In the genomic region with DNA sequence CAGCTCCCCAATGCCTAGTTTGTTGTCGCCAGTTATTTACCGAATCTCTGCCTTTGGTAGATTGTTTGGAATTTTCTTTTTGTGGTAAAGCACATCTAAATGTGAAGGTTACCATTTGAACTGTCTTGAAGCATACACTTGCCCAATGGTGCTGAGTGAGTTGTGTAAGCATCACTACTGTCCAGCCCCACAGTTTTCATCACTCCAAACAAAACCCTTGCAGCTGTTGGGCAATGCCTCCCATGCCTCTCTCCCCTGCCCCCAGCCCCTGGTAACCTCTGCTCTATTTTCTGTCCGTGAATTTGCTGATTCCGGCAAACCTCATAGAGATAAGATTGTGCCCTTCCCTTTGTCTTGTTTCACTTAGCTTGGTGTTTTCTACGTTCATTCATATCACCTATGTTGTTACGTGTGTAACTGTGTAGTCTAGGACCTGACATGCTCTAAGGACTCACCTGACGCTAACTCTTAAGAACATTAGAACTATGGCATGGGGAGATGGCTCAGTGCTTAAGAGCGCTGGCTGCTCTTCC, we compare ENCODE assay signal across 16 mouse cellular contexts. TPM values are rescaled to one million over a fixed set of nuclear protein-coding genes. Genes with fewer than 3 reads are reported as not detected.
A peak's percentile ranks its signal among the peaks of the same experiment; 100 is the strongest.
DNase-seq lines count a peak whose midpoint lies in the region; ATAC-seq and TF ChIP-seq lines count a peak whose summit lies in the region.
"Had no signal": no experiment of that assay in that cellular context is flagged by ENCODE, and none has a peak within 500 bp of the region (broad histone marks: within the 10 kb centered on the region; RNA-seq: fewer than 3 reads in every experiment).

No protein-coding gene starts in this region.

- no peak overlapping the region for H3K4me2 ChIP-seq in lung, postnatal 0 days (replicated peaks; ENCODE audit: low read depth, low read length)
- H3K4me2 ChIP-seq: heart, embryonic 11.5 days; hindbrain, embryonic 12.5 days had no signal

- H3K27ac ChIP-seq in lung, postnatal 0 days (ENCODE audit: low read length): no peak overlapping the region
- no peak overlapping the region for H3K27ac ChIP-seq in forebrain, embryonic 10.5 days
- H3K27ac ChIP-seq: hindbrain, embryonic 12.5 days had no signal

- H3K9ac ChIP-seq in lung, postnatal 0 days (replicated peaks; ENCODE audit: low read depth): no peak overlapping the region
- H3K9ac ChIP-seq: hindbrain, embryonic 12.5 days had no signal

- intact Hi-C loops in heart, postnatal 36 days (cut with DNase I): no loop called here
- intact Hi-C loops in heart, postnatal 14 days (cut with DNase I): no loop called here

- no peak overlapping the region for H3K4me3 ChIP-seq in lung, postnatal 0 days (ENCODE audit: low read depth, low read length)
- no peak overlapping the region for H3K4me3 ChIP-seq in forebrain, embryonic 10.5 days
- H3K4me3 ChIP-seq: hindbrain, embryonic 12.5 days had no signal

- no peaks in the 10 kb centered on the region for H3K9me3 ChIP-seq in lung, postnatal 0 days (ENCODE audit: low read length)
- no peaks in the 10 kb centered on the region for H3K9me3 ChIP-seq in forebrain, embryonic 10.5 days
- H3K9me3 ChIP-seq: hindbrain, embryonic 12.5 days had no signal

- TF ChIP-seq CTCF in lung, postnatal 0 days (IDR thresholded peaks at IDR 0.05): no peak

- ATAC-seq in lung, postnatal 0 days: 0 out of 2 replicates have a peak, but pooled peaks have one; percentile 47
- ATAC-seq in granulocyte monocyte progenitor cell, adult 5-6 weeks (replicated peaks; ENCODE audit: poor library complexity, severe bottlenecking): peak; percentile 90
- ATAC-seq in megakaryocyte progenitor cell, adult 5-6 weeks (replicated peaks; ENCODE audit: poor library complexity): peak; percentile 84
- ATAC-seq: CD4-positive, CD25-positive, alpha-beta regulatory T cell, adult 4 months had no signal

- WGBS in lung, postnatal 0 days: 85% methylated on average over 8 of the region's 8 CpGs
- 90% methylated on average over 8 of the region's 8 CpGs for WGBS in forebrain, embryonic 10.5 days

- DNase-seq in heart, postnatal 36 days: peak; percentile 0 to 1
- DNase-seq in heart, postnatal 14 days: no peak
- DNase-seq in lung, postnatal 0 days (ENCODE audit: low spot score): no peak
- DNase-seq in lung, adult 18-20 months: no peak
- no peak for DNase-seq in forebrain, embryonic 10.5 days (ENCODE audit: extremely low spot score, low spot score)
- DNase-seq in cerebellum, adult 9-10 months: no peak
- DNase-seq: cerebellum, postnatal 14 days; layer of hippocampus, postnatal 36 days; left cerebral cortex, postnatal 4 days; right cerebral cortex, postnatal 14 days; thymus, adult 18-20 months had no signal

- no peak for TF ChIP-seq EP300 in lung, postnatal 0 days (IDR thresholded peaks at IDR 0.05)

- peaks cover 3% of the 10 kb centered on the region; the same call in 1 of the 2 replicates for H3K4me1 ChIP-seq in lung, postnatal 0 days (ENCODE audit: insufficient read depth, low read depth, low read length)
- peaks cover 32% of the 10 kb centered on the region for H3K4me1 ChIP-seq in forebrain, embryonic 10.5 days

- no peaks in the 10 kb centered on the region for H3K27me3 ChIP-seq in lung, postnatal 0 days (replicated peaks; ENCODE audit: insufficient read depth, low read length)
- no peaks in the 10 kb centered on the region for H3K27me3 ChIP-seq in forebrain, embryonic 10.5 days (ENCODE audit: poor library complexity, severe bottlenecking)
- H3K27me3 ChIP-seq: hindbrain, embryonic 12.5 days had no signal

- no peaks in the 10 kb centered on the region for H3K36me3 ChIP-seq in lung, postnatal 0 days (ENCODE audit: insufficient read depth, low read length)
- no peaks in the 10 kb centered on the region for H3K36me3 ChIP-seq in forebrain, embryonic 10.5 days (replicated peaks)
- H3K36me3 ChIP-seq: hindbrain, embryonic 12.5 days had no signal

RNA-seq across cellular contexts. Expression of gene Acsl1, which starts 14.2 kb away (rescaled TPM):
- 1,000 to 10,000 TPM in 1 of 2 experiments, 100 to 1,000 TPM in 1; 996 to 1,034 TPM for total RNA-seq in heart, postnatal 36 days (2021)
- 100 to 1,000 TPM; 846 to 852 TPM for total RNA-seq in heart, postnatal 14 days (2021)
- polyA plus RNA-seq in lung, postnatal 0 days (2015; fragmentation: Nextera tagmentation; extraction: Ambion mirVana): 17.4 and 20.1 TPM in 2 replicates
- total RNA-seq in granulocyte monocyte progenitor cell, adult 5-6 weeks (2014; fragmentation: Nextera tagmentation): 55.7 and 60.2 TPM in 2 replicates
- total RNA-seq in granulocyte monocyte progenitor cell, adult 5-6 weeks (2017): 75.4 and 121 TPM in 2 replicates
- 55.3 and 61.5 TPM in 2 replicates for total RNA-seq in megakaryocyte progenitor cell, adult 5-6 weeks (2015)
- total RNA-seq in megakaryocyte progenitor cell, adult 5-6 weeks (2017): 72.5 and 89.7 TPM in 2 replicates
- 6.5 and 6.9 TPM in 2 replicates for polyA plus RNA-seq in forebrain, embryonic 10.5 days (2016; fragmentation: Nextera tagmentation; extraction: Ambion mirVana)

Comparison
In these comparisons a context has a peak if more than half of its experiments do, and no peak if none do; other contexts are left out.
1. DNase-seq: peak in heart, postnatal 36 days (2 of 2); none in heart, postnatal 14 days (0 of 2), lung, postnatal 0 days (single experiment), lung, adult 18-20 months (0 of 2), forebrain, embryonic 10.5 days (single experiment) and cerebellum, adult 9-10 months (single experiment).
2. RNA of gene Acsl1, which starts 14.2 kb away (total RNA-seq): 996 to 1,034 TPM in heart, postnatal 36 days and 846 to 852 TPM in heart, postnatal 14 days; 55.3 to 89.7 TPM in megakaryocyte progenitor cell, adult 5-6 weeks and 55.7 to 121 TPM in granulocyte monocyte progenitor cell, adult 5-6 weeks; every median in the first group is over 4 times any median in the second.
3. Peak in every context shown above with its lines, with median percentiles within 50 percentile points of each other: ATAC-seq.